Mouse (Mus musculus): ENCODE measurements around the gene Mybpc2.

The Mybpc2 gene

GRCm38 (mm10) chr7:44543071-44543470 is 18.6 kb upstream of the Mybpc2 start:
- DNase-seq: no peak

GRCm38 (mm10) chr7:44542555-44542954 is 18.1 kb upstream of the Mybpc2 start:
- DNase-seq: no peak

- no peak for DNase-seq
Measured at GRCm38 (mm10) chr7:44538756-44539624, 14.5 kb upstream of the Mybpc2 start.

- no peak for DNase-seq
Measured at GRCm38 (mm10) chr7:44537496-44537895, 13.0 kb upstream of the Mybpc2 start.

GRCm38 (mm10) chr7:44537009-44537408 is 12.6 kb upstream of the Mybpc2 start:
- DNase-seq: no peak

- DNase-seq: peak; percentile 57 to 76
Measured at GRCm38 (mm10) chr7:44536590-44536968, 12.1 kb upstream of the Mybpc2 start.

GRCm38 (mm10) chr7:44535657-44536589 is 11.5 kb upstream of the Mybpc2 start:
- no peak for DNase-seq

- DNase-seq: no peak
Measured at GRCm38 (mm10) chr7:44534656-44535441, 10.4 kb upstream of the Mybpc2 start.

GRCm38 (mm10) chr7:44534242-44534641 is 9.8 kb upstream of the Mybpc2 start:
- DNase-seq: no peak

- no peak for DNase-seq
Measured at GRCm38 (mm10) chr7:44533746-44534045, 9.2 kb upstream of the Mybpc2 start.

GRCm38 (mm10) chr7:44532918-44533745 is 8.7 kb upstream of the Mybpc2 start:
- DNase-seq: peak in 1 of 2 experiments; percentile 30

- DNase-seq: no peak
Measured at GRCm38 (mm10) chr7:44531946-44532732, 7.7 kb upstream of the Mybpc2 start, which contains the start of gene Spib. Spib (minus strand) TSS chr7:44532071.

- no peak for DNase-seq
Measured at GRCm38 (mm10) chr7:44531207-44531606, 6.8 kb upstream of the Mybpc2 start.

GRCm38 (mm10) chr7:44530507-44530906 is 6.1 kb upstream of the Mybpc2 start:
- DNase-seq: no peak

- no peak for DNase-seq
Measured at GRCm38 (mm10) chr7:44529518-44529917, 5.1 kb upstream of the Mybpc2 start.

- DNase-seq: peak; percentile 88 to 90
Measured at GRCm38 (mm10) chr7:44527483-44528398, 3.3 kb upstream of the Mybpc2 start.

GRCm38 (mm10) chr7:44526414-44527154 is 2.1 kb upstream of the Mybpc2 start:
- DNase-seq: no peak

GRCm38 (mm10) chr7:44525126-44525832 is 823 bp upstream of the Mybpc2 start:
- DNase-seq: peak; percentile 94 to 97

- no peak for DNase-seq
Measured at GRCm38 (mm10) chr7:44523056-44523455, 1.4 kb downstream of the Mybpc2 start.
